In genomic region chr5:139742640-139743039, GRCm38 (mm10) we compare ENCODE assay signal across 7 mouse cellular contexts. TPM values are rescaled to one million over a fixed set of nuclear protein-coding genes. Genes with fewer than 3 reads are reported as not detected.
DNase-seq lines count a peak whose midpoint lies in the region; ATAC-seq and TF ChIP-seq lines count a peak whose summit lies in the region.
"Not testable (repeated sequence)": the region's sequence is repeated elsewhere in the genome, so short reads cannot be mapped to it uniquely, and the experiment has no call there.
"Had no signal": no experiment of that assay in that cellular context is flagged by ENCODE, and none has a peak within 500 bp of the region (broad histone marks: within the 10 kb centered on the region; RNA-seq: fewer than 3 reads in every experiment).

No protein-coding gene starts in this region.

- not testable (repeated sequence) for ATAC-seq in embryonic facial prominence, embryonic 14.5 days (ENCODE audit: low read depth); liver, embryonic 12.5 days; liver, embryonic 15.5 days (ENCODE audit: insufficient read depth)

- peak; percentile 55 for DNase-seq in MEL (ENCODE audit: low read depth, low spot score)
- DNase-seq in embryonic facial prominence, embryonic 14.5 days (ENCODE audit: low spot score): not testable (repeated sequence)

- TF ChIP-seq POLR2A in MEL (IDR thresholded peaks at IDR 0.05; ENCODE audit: control insufficient read depth in 1 of 2, insufficient read depth in 1 of 2, low read depth in 1 of 2, low read length in 2 of 2, poor library complexity in 1 of 2): not testable (repeated sequence)

- H3K9ac ChIP-seq in MEL (ENCODE audit: control insufficient read depth, low read depth, low read length, poor library complexity, severe bottlenecking); liver, embryonic 15.5 days: not testable (repeated sequence)
- H3K9ac ChIP-seq in embryonic facial prominence, embryonic 14.5 days (ENCODE audit: low read depth, low read length): peak overlapping the region; percentile 25; the same call in 1 of the 2 replicates
- H3K9ac ChIP-seq in liver, embryonic 12.5 days: peak overlapping the region; percentile 45; the same call in 1 of the 2 replicates

- TF ChIP-seq RAD21 in MEL (IDR thresholded peaks at IDR 0.05; ENCODE audit: low read depth, low read length): not testable (repeated sequence)

- H3K27me3 ChIP-seq in MEL (ENCODE audit: control insufficient read depth in 1 of 2, insufficient read depth in 2 of 2, low read length in 2 of 2); embryonic facial prominence, embryonic 14.5 days (replicated peaks; ENCODE audit: control insufficient read depth, insufficient read depth, low read length); liver, embryonic 12.5 days (replicated peaks); liver, embryonic 15.5 days; megakaryocyte, embryonic 14.5 days (replicated peaks): not testable (repeated sequence)

- not testable (repeated sequence) for TF ChIP-seq CTCF in MEL (IDR thresholded peaks at IDR 0.05 in 2 of 3, conservative IDR thresholded peaks at IDR 0.05 in 1 of 3; ENCODE audit: control insufficient read depth in 1 of 3, insufficient read depth in 1 of 3, low read depth in 2 of 3, low read length in 3 of 3, poor library complexity in 1 of 3, severe bottlenecking in 1 of 3)

- H3K36me3 ChIP-seq in MEL (ENCODE audit: control insufficient read depth in 1 of 2, insufficient read depth in 2 of 2, low read length in 2 of 2): peaks cover 0 to 18% of the 10 kb centered on the region in 2 experiments; a peak in 2 of 4 replicates
- not testable (repeated sequence) for H3K36me3 ChIP-seq in embryonic facial prominence, embryonic 14.5 days (ENCODE audit: control insufficient read depth, insufficient read depth, low read length); liver, embryonic 12.5 days; liver, embryonic 15.5 days (replicated peaks); megakaryocyte, embryonic 14.5 days (replicated peaks; ENCODE audit: low read length)

- not testable (repeated sequence) for H3K4me2 ChIP-seq in embryonic facial prominence, embryonic 14.5 days (ENCODE audit: low read depth, low read length); liver, embryonic 12.5 days; liver, embryonic 15.5 days

- H3K27ac ChIP-seq in MEL (ENCODE audit: control insufficient read depth, low read depth, low read length); embryonic facial prominence, embryonic 14.5 days (replicated peaks; ENCODE audit: low read depth, low read length): not testable (repeated sequence)
- H3K27ac ChIP-seq in liver, embryonic 12.5 days: peak overlapping the region; percentile 47; the same call in 1 of the 2 replicates
- peak overlapping the region; percentile 15; the same call in 1 of the 2 replicates for H3K27ac ChIP-seq in liver, embryonic 15.5 days (replicated peaks)

- TF ChIP-seq EP300 in MEL (IDR thresholded peaks at IDR 0.05; ENCODE audit: low read depth in 1 of 2, low read length in 2 of 2): not testable (repeated sequence)

- H3K9me3 ChIP-seq in MEL (replicated peaks; ENCODE audit: insufficient read depth, low read length); embryonic facial prominence, embryonic 14.5 days (ENCODE audit: control insufficient read depth, low read length); liver, embryonic 12.5 days (replicated peaks); liver, embryonic 15.5 days (replicated peaks); megakaryocyte, embryonic 14.5 days: not testable (repeated sequence)

- not testable (repeated sequence) for H3K79me2 ChIP-seq in MEL (ENCODE audit: control insufficient read depth, insufficient read depth, low read length, poor library complexity)

- 31% methylated on average over 3 of the region's 3 CpGs for WGBS in embryonic facial prominence, embryonic 14.5 days
- WGBS in liver, embryonic 12.5 days (ENCODE audit: insufficient replicate concordance): 28% methylated on average over 3 of the region's 3 CpGs
- WGBS in liver, embryonic 15.5 days (ENCODE audit: insufficient replicate concordance): 27% methylated on average over 3 of the region's 3 CpGs

- H3K4me3 ChIP-seq in MEL (ENCODE audit: control insufficient read depth in 1 of 2, insufficient read depth in 1 of 2, low read depth in 2 of 2, low read length in 2 of 2); embryonic facial prominence, embryonic 14.5 days (ENCODE audit: low read depth, low read length); liver, embryonic 12.5 days; liver, embryonic 15.5 days (replicated peaks): not testable (repeated sequence)
- H3K4me3 ChIP-seq in megakaryocyte, embryonic 14.5 days (replicated peaks): peak overlapping the region; percentile 46

- peaks cover 5 to 22% of the 10 kb centered on the region in 2 experiments for H3K4me1 ChIP-seq in MEL (ENCODE audit: control insufficient read depth in 1 of 2, insufficient read depth in 2 of 2, low read length in 2 of 2)
- H3K4me1 ChIP-seq in embryonic facial prominence, embryonic 14.5 days (ENCODE audit: control insufficient read depth, insufficient read depth, low read length): not testable (repeated sequence)
- peaks cover 60% of the 10 kb centered on the region for H3K4me1 ChIP-seq in liver, embryonic 12.5 days
- H3K4me1 ChIP-seq in liver, embryonic 15.5 days (replicated peaks): peaks cover 54% of the 10 kb centered on the region
- H3K4me1 ChIP-seq in megakaryocyte, embryonic 14.5 days: peaks cover 77% of the 10 kb centered on the region

RNA-seq across cellular contexts. Expression of gene Micall2, which starts 6.5 kb away (rescaled TPM):
- 3.3 and 5.4 TPM in 2 replicates for total RNA-seq in MEL (2012; rRNA removed)
- 10 to 100 TPM in 1 of 2 experiments, not detected in 1; 17.6 TPM for polyA plus RNA-seq in MEL (2012; ENCODE audit: insufficient read depth in 1 of 2, insufficient read length in 2 of 2, low read depth in 1 of 2, low replicate concordance in 2 of 2, missing spikeins in 1 of 2)
- polyA plus RNA-seq in embryonic facial prominence, embryonic 14.5 days (2014; fragmentation: Nextera tagmentation; extraction: Ambion mirVana): 5.5 and 5.8 TPM in 2 replicates
- polyA plus RNA-seq in liver, embryonic 12.5 days (2016; fragmentation: Nextera tagmentation; extraction: Ambion mirVana): 15.5 and 18.3 TPM in 2 replicates
- 12.1 and 12.3 TPM in 2 replicates for polyA plus RNA-seq in liver, embryonic 15.5 days (2015; fragmentation: Nextera tagmentation; extraction: Ambion mirVana)
- 54.5 and 69.6 TPM in 2 replicates for polyA plus RNA-seq in megakaryocyte, embryonic 14.5 days (2012; ENCODE audit: insufficient read depth, low replicate concordance)
- polyA plus RNA-seq: activated CD4-positive, CD25-positive, alpha-beta regulatory T cell, adult 4 months; CD4-positive, CD25-positive, alpha-beta regulatory T cell, adult 4 months had no signal

RNA-seq across cellular contexts. Expression of gene Ints1, which starts 32.8 kb away (rescaled TPM):
- total RNA-seq in MEL (2012; rRNA removed): 77.9 and 82.5 TPM in 2 replicates
- 10 to 100 TPM in 1 of 2 experiments, not detected in 1; 89.2 TPM for polyA plus RNA-seq in MEL (2012; ENCODE audit: insufficient read depth in 1 of 2, insufficient read length in 2 of 2, low read depth in 1 of 2, low replicate concordance in 2 of 2, missing spikeins in 1 of 2)
- polyA plus RNA-seq in embryonic facial prominence, embryonic 14.5 days (2014; fragmentation: Nextera tagmentation; extraction: Ambion mirVana): 28.0 and 31.9 TPM in 2 replicates
- polyA plus RNA-seq in liver, embryonic 12.5 days (2016; fragmentation: Nextera tagmentation; extraction: Ambion mirVana): 21.8 and 23.3 TPM in 2 replicates
- polyA plus RNA-seq in liver, embryonic 15.5 days (2015; fragmentation: Nextera tagmentation; extraction: Ambion mirVana): 11.8 and 12.5 TPM in 2 replicates
- 42.9 and 56.6 TPM in 2 replicates for polyA plus RNA-seq in megakaryocyte, embryonic 14.5 days (2012; ENCODE audit: insufficient read depth, low replicate concordance)

RNA-seq across cellular contexts. Expression of gene Mafk, which starts 48.7 kb away (rescaled TPM):
- total RNA-seq in MEL (2012; rRNA removed): 43.6 and 62.1 TPM in 2 replicates
- polyA plus RNA-seq in MEL (2012; ENCODE audit: insufficient read depth in 1 of 2, insufficient read length in 2 of 2, low read depth in 1 of 2, low replicate concordance in 2 of 2, missing spikeins in 1 of 2): 10 to 100 TPM in 1 of 2 experiments, not detected in 1; 56.5 TPM
- 7.1 and 8.1 TPM in 2 replicates for polyA plus RNA-seq in embryonic facial prominence, embryonic 14.5 days (2014; fragmentation: Nextera tagmentation; extraction: Ambion mirVana)
- 47.7 and 48.9 TPM in 2 replicates for polyA plus RNA-seq in liver, embryonic 12.5 days (2016; fragmentation: Nextera tagmentation; extraction: Ambion mirVana)
- polyA plus RNA-seq in liver, embryonic 15.5 days (2015; fragmentation: Nextera tagmentation; extraction: Ambion mirVana): 44.5 and 50.0 TPM in 2 replicates
- 26.5 and 40.1 TPM in 2 replicates for polyA plus RNA-seq in megakaryocyte, embryonic 14.5 days (2012; ENCODE audit: insufficient read depth, low replicate concordance)
